Mouse (Mus musculus) stomach, postnatal 0 days (tissue): ENCODE data around the gene Ap1m1. TPM values are rescaled to one million over a fixed set of nuclear protein-coding genes. Genes with fewer than 3 reads are reported as not detected.
A peak's percentile ranks its signal among the peaks of the same experiment; 100 is the strongest.

Experiments
- ATAC-seq: fragments of 200-750 bp; cut with Nextera tagmentation; 2 replicates; pipeline ENCODE4 v1.8.0; 2017; ENCODE audit not compliant: low FRiP score, low TSS enrichment
- DNase-seq: peaks from one replicate; pipeline ENCODE4 v3.0.0-alpha.2; 2016; ENCODE audit warnings: low spot score
- H3K27ac ChIP-seq: fragments of 300-500 bp; sonication (generic); replicated peaks from 2 replicates; pipeline ENCODE4 v1.5.1; 2014; ENCODE audit warnings: mild to moderate bottlenecking, control low read depth
- H3K27me3 ChIP-seq: fragments of 300-500 bp; sonication (generic); 2 replicates; pipeline ENCODE4 v1.6.1; 2014; ENCODE audit warnings: low read length; ENCODE audit not compliant: control insufficient read depth, insufficient read depth
- H3K36me3 ChIP-seq: fragments of 300-500 bp; sonication (generic); 2 replicates; pipeline ENCODE4 v1.6.1; 2014; ENCODE audit warnings: low read length, mixed read lengths; ENCODE audit not compliant: control insufficient read depth, insufficient read depth
- H3K4me1 ChIP-seq: fragments of 300-500 bp; sonication (generic); replicated peaks from 2 replicates; pipeline ENCODE4 v1.6.1; 2014; ENCODE audit warnings: antibody characterized with exemption; ENCODE audit not compliant: control insufficient read depth, insufficient read depth
- H3K4me2 ChIP-seq: fragments of 300-500 bp; sonication (generic); replicated peaks from 2 replicates; pipeline ENCODE4 v1.6.1; 2014; ENCODE audit warnings: low read depth, mild to moderate bottlenecking, control low read depth, moderate library complexity
- H3K4me3 ChIP-seq: fragments of 300-500 bp; sonication (generic); 2 replicates; pipeline ENCODE4 v1.5.1; 2014; ENCODE audit warnings: low read depth, low read length, control low read depth
- H3K9ac ChIP-seq: fragments of 300-500 bp; sonication (generic); 2 replicates; pipeline ENCODE4 v1.6.1; 2014; ENCODE audit warnings: mild to moderate bottlenecking, low read length, control low read depth, mixed read lengths
- H3K9me3 ChIP-seq: fragments of 300-500 bp; sonication (generic); 2 replicates; pipeline ENCODE4 v1.6.1; 2016; ENCODE audit warnings: low read length; ENCODE audit not compliant: control insufficient read depth
- CTCF ChIP-seq: IDR thresholded peaks from 2 replicates; pipeline ENCODE4 v1.5.1; 2016; ENCODE audit warnings: antibody characterized with exemption, low read depth, mild to moderate bottlenecking, moderate library complexity
- EP300 ChIP-seq: optimal IDR thresholded peaks from 2 replicates; pipeline ENCODE3; 2016; ENCODE audit warnings: antibody characterized with exemption
- WGBS: fragments of 180-500 bp; shearing (Covaris S2); extraction: QIAGEN DNeasy Blood & Tissue Kit; methylation state at CpG from one replicate; pipeline ENCODE4 v1.1.7; 2014; 5-methylcytosine and 5-hydroxymethylcytosine counted together
- polyA plus RNA-seq: library from polyadenylated mRNA; unstranded; fragments of >200 nt; fragmentation: Nextera tagmentation; extraction: Ambion mirVana; gene quantifications from 2 replicates; pipeline ENCODE4 v1.2.1, GENCODE M21; 2015

The Ap1m1 gene
- polyA plus RNA-seq, 1 experiment from 2014 or later, result 38.2 TPM

- WGBS, result 71% methylated on average over 9 of the region's 10 CpGs
- Histone ChIP-seq H3K27ac (no peak overlapping the region), H3K9ac (no peak overlapping the region), H3K27me3 (no peaks in the 10 kb centered on the region), H3K36me3 (peaks cover 13% of the 10 kb centered on the region), H3K4me2 (peak overlapping the region; percentile 25; the same call in 1 of the 2 replicates), H3K4me3 (peak overlapping the region; percentile 72), H3K4me1 (no peaks in the 10 kb centered on the region; the same call in 1 of the 2 replicates), H3K9me3 (no peaks in the 10 kb centered on the region)
- ATAC-seq, result no peak
- TF ChIP-seq EP300, result no peak
- TF ChIP-seq CTCF, result no peak
- DNase-seq, result no peak
These were observed 20.9 kb upstream of the Ap1m1 start for GRCm38 (mm10) chr8:72218781-72219540.

GRCm38 (mm10) chr8:72219541-72220363 is 20.1 kb upstream of the Ap1m1 start, which contains the start of gene Fam32a:
TSS of gene Fam32a (plus strand) at chr8:72219730.
- H3K4me2 ChIP-seq, result peak within 1 kb of the TSS; percentile 65
- ATAC-seq (peak; percentile 98), DNase-seq (peak; percentile 92)
- H3K36me3 ChIP-seq, result peaks cover 14% of the 10 kb centered on the region
- TF ChIP-seq EP300, result no peak
- no peak for TF ChIP-seq CTCF
- 13% methylated on average over 39 of the region's 39 CpGs for WGBS
- H3K27ac ChIP-seq, result peak within 1 kb of the TSS; percentile 88
- H3K9me3 ChIP-seq, result no peaks in the 10 kb centered on the region
- no peaks in the 10 kb centered on the region; the same call in 1 of the 2 replicates for H3K4me1 ChIP-seq
- H3K27me3 ChIP-seq, result no peaks in the 10 kb centered on the region
- H3K9ac ChIP-seq, result peak within 1 kb of the TSS; percentile 74
- peak within 1 kb of the TSS; percentile 72 for H3K4me3 ChIP-seq

- H3K9me3 ChIP-seq, result no peaks in the 10 kb centered on the region
- H3K27me3 ChIP-seq, result no peaks in the 10 kb centered on the region
- ATAC-seq (no peak), DNase-seq (no peak)
- H3K9ac ChIP-seq, result no peak overlapping the region
- WGBS, result 82% methylated on average over 4 of the region's 4 CpGs
- peak overlapping the region; percentile 65 for H3K4me2 ChIP-seq
- no peaks in the 10 kb centered on the region; the same call in 1 of the 2 replicates for H3K4me1 ChIP-seq
- H3K36me3 ChIP-seq, result peaks cover 14% of the 10 kb centered on the region
- H3K4me3 ChIP-seq, result no peak overlapping the region
- TF ChIP-seq CTCF (peak; percentile 53), EP300 (no peak)
- H3K27ac ChIP-seq, result no peak overlapping the region
These were observed 19.1 kb upstream of the Ap1m1 start for GRCm38 (mm10) chr8:72220758-72221157.

- 93% methylated on average over 5 of the region's 5 CpGs for WGBS
- H3K9ac ChIP-seq, result no peak overlapping the region
These were observed 17.2 kb upstream of the Ap1m1 start for GRCm38 (mm10) chr8:72222656-72223055.

GRCm38 (mm10) chr8:72240403-72240763 is 565 bp downstream of the Ap1m1 start:
- DNase-seq, result no peak
- Histone ChIP-seq H3K4me1 (no peaks in the 10 kb centered on the region), H3K27me3 (no peaks in the 10 kb centered on the region), H3K27ac (peak overlapping the region; percentile 94), H3K9ac (peak overlapping the region; percentile 69), H3K9me3 (no peaks in the 10 kb centered on the region), H3K36me3 (no peaks in the 10 kb centered on the region), H3K4me2 (peak overlapping the region; percentile 69), H3K4me3 (peak overlapping the region; percentile 70)
- WGBS, result under 1% methylated on average over 24 of the region's 24 CpGs
- TF ChIP-seq EP300, result no peak
- no peak for TF ChIP-seq CTCF
- ATAC-seq, result peak; percentile 41

More at GRCm38 (mm10) chr8:72222656-72223055, 17.2 kb upstream of the Ap1m1 start:
- no peak for DNase-seq
- Histone ChIP-seq H3K4me2 (no peak overlapping the region), H3K36me3 (peaks cover 14% of the 10 kb centered on the region), H3K4me1 (no peaks in the 10 kb centered on the region; the same call in 1 of the 2 replicates), H3K9me3 (no peaks in the 10 kb centered on the region), H3K27me3 (no peaks in the 10 kb centered on the region), H3K4me3 (no peak overlapping the region), H3K27ac (no peak overlapping the region)
- no peak for ATAC-seq
- TF ChIP-seq EP300, result no peak

- no peak overlapping the region for H3K27ac ChIP-seq
These were observed 1.1 kb downstream of the Ap1m1 start for GRCm38 (mm10) chr8:72240951-72241350.

More at GRCm38 (mm10) chr8:72240951-72241350, 1.1 kb downstream of the Ap1m1 start:
- DNase-seq (no peak), ATAC-seq (no peak)
- no peaks in the 10 kb centered on the region for H3K27me3 ChIP-seq
- no peaks in the 10 kb centered on the region for H3K9me3 ChIP-seq
- whole genome bisulfite sequencing, result 72% methylated on average over 7 of the region's 7 CpGs
- H3K36me3 ChIP-seq, result no peaks in the 10 kb centered on the region
- no peak overlapping the region for H3K9ac ChIP-seq
- TF ChIP-seq EP300 (no peak), CTCF (no peak)
- peak overlapping the region; percentile 69 for H3K4me2 ChIP-seq
- H3K4me3 ChIP-seq, result peak overlapping the region; percentile 70
- H3K4me1 ChIP-seq, result no peaks in the 10 kb centered on the region
